Mouse (Mus musculus) neural tube, embryonic 14.5 days (tissue): ENCODE results near the gene Plxna4. TPM values are rescaled to one million over a fixed set of nuclear protein-coding genes. Genes with fewer than 3 reads are reported as not detected.

Experiments
- ATAC-seq: fragments of 200-750 bp; cut with Nextera tagmentation; 2 replicates; pipeline ENCODE4 v1.8.0; 2017; ENCODE audit warnings: low read depth, mild to moderate bottlenecking, moderate TSS enrichment, moderate library complexity
- H3K27ac ChIP-seq: fragments of 300-500 bp; sonication (generic); 2 replicates; pipeline ENCODE4 v1.5.1; 2014; ENCODE audit warnings: low read depth, mild to moderate bottlenecking, control low read depth, low read length, moderate library complexity, mixed read lengths
- H3K27me3 ChIP-seq: fragments of 300-500 bp; sonication (generic); 2 replicates; pipeline ENCODE4 v1.6.1; 2014; ENCODE audit warnings: low read length; ENCODE audit not compliant: control insufficient read depth, insufficient read depth
- H3K36me3 ChIP-seq: fragments of 300-500 bp; sonication (generic); 2 replicates; pipeline ENCODE4 v1.6.1; 2014; ENCODE audit warnings: low read length, mixed read lengths; ENCODE audit not compliant: control insufficient read depth, insufficient read depth
- H3K4me1 ChIP-seq: fragments of 300-500 bp; sonication (generic); 2 replicates; pipeline ENCODE4 v1.6.1; 2014; ENCODE audit warnings: low read length; ENCODE audit not compliant: control insufficient read depth, insufficient read depth
- H3K4me2 ChIP-seq: fragments of 300-500 bp; sonication (generic); 2 replicates; pipeline ENCODE4 v1.6.1; 2014; ENCODE audit warnings: mild to moderate bottlenecking, low read depth, low read length, control low read depth
- H3K4me3 ChIP-seq: fragments of 300-500 bp; sonication (generic); 2 replicates; pipeline ENCODE4 v1.5.1; 2014; ENCODE audit warnings: low read depth, low read length, control low read depth, mixed read lengths
- H3K9ac ChIP-seq: fragments of 300-500 bp; sonication (generic); replicated peaks from 2 replicates; pipeline ENCODE4 v1.6.1; 2014; ENCODE audit warnings: low read depth, mild to moderate bottlenecking, control low read depth, low read length, mixed read lengths
- H3K9me3 ChIP-seq: fragments of 300-500 bp; sonication (generic); 2 replicates; pipeline ENCODE4 v1.6.1; 2016; ENCODE audit warnings: low read length; ENCODE audit not compliant: control insufficient read depth
- WGBS: fragments of 180-500 bp; shearing (Covaris S2); extraction: QIAGEN DNeasy Blood & Tissue Kit; methylation state at CpG from one replicate; pipeline ENCODE4 v1.1.7; 2014; 5-methylcytosine and 5-hydroxymethylcytosine counted together
- polyA plus RNA-seq: library from polyadenylated mRNA; unstranded; fragments of >200 nt; fragmentation: Nextera tagmentation; extraction: Ambion mirVana; gene quantifications from 2 replicates; pipeline ENCODE4 v1.2.1, GENCODE M21; 2014

Gene Plxna4
- polyA plus RNA-seq, 1 experiment from 2014 or later = 25.1 TPM

GRCm38 (mm10) chr6:32437219-32437618 is 150.8 kb downstream of the Plxna4 start:
- no peak overlapping the region for H3K9ac ChIP-seq
- H3K4me2 ChIP-seq = no peak overlapping the region
- no peak for ATAC-seq
- no peaks in the 10 kb centered on the region for H3K36me3 ChIP-seq
- WGBS = 70% methylated on average over 6 of the region's 6 CpGs
- H3K4me3 ChIP-seq = no peak overlapping the region
- no peaks in the 10 kb centered on the region for H3K27me3 ChIP-seq
- H3K4me1 ChIP-seq = peaks cover 6% of the 10 kb centered on the region; the same call in 1 of the 2 replicates
- no peaks in the 10 kb centered on the region for H3K9me3 ChIP-seq
- no peak overlapping the region for H3K27ac ChIP-seq

GRCm38 (mm10) chr6:32423124-32423523 is 164.9 kb downstream of the Plxna4 start:
- no peak overlapping the region for H3K9ac ChIP-seq
- H3K4me1 ChIP-seq = no peaks in the 10 kb centered on the region
- WGBS = 40% methylated on average over 2 of the region's 2 CpGs
- no peak for ATAC-seq
- no peaks in the 10 kb centered on the region for H3K9me3 ChIP-seq
- no peak overlapping the region for H3K27ac ChIP-seq
- H3K4me3 ChIP-seq = no peak overlapping the region
- H3K4me2 ChIP-seq = no peak overlapping the region
- no peaks in the 10 kb centered on the region for H3K36me3 ChIP-seq
- no peaks in the 10 kb centered on the region for H3K27me3 ChIP-seq

- Histone ChIP-seq H3K4me2 (no peak overlapping the region), H3K4me1 (no peaks in the 10 kb centered on the region), H3K27me3 (no peaks in the 10 kb centered on the region), H3K4me3 (no peak overlapping the region), H3K9me3 (no peaks in the 10 kb centered on the region), H3K36me3 (no peaks in the 10 kb centered on the region), H3K27ac (no peak overlapping the region), H3K9ac (no peak overlapping the region)
- no peak for ATAC-seq
- WGBS = 61% methylated on average over 3 of the region's 3 CpGs
These were observed 167.4 kb downstream of the Plxna4 start for GRCm38 (mm10) chr6:32420610-32421009.

GRCm38 (mm10) chr6:32417351-32417750 is 170.6 kb downstream of the Plxna4 start:
- ATAC-seq = no peak
- no peaks in the 10 kb centered on the region for H3K27me3 ChIP-seq
- no peaks in the 10 kb centered on the region for H3K9me3 ChIP-seq
- no peaks in the 10 kb centered on the region for H3K36me3 ChIP-seq
- H3K27ac ChIP-seq = no peak overlapping the region
- no peak overlapping the region for H3K4me3 ChIP-seq
- H3K9ac ChIP-seq = no peak overlapping the region
- WGBS = 90% methylated on average over 4 of the region's 4 CpGs
- H3K4me1 ChIP-seq = no peaks in the 10 kb centered on the region
- no peak overlapping the region for H3K4me2 ChIP-seq

GRCm38 (mm10) chr6:32411325-32411724 is 176.7 kb downstream of the Plxna4 start:
- Histone ChIP-seq H3K27me3 (no peaks in the 10 kb centered on the region), H3K9ac (no peak overlapping the region), H3K9me3 (no peaks in the 10 kb centered on the region), H3K36me3 (no peaks in the 10 kb centered on the region), H3K4me1 (no peaks in the 10 kb centered on the region), H3K27ac (no peak overlapping the region), H3K4me2 (no peak overlapping the region), H3K4me3 (no peak overlapping the region)
- 96% methylated on average over 5 of the region's 5 CpGs for WGBS
- no peak for ATAC-seq

- no peaks in the 10 kb centered on the region for H3K4me1 ChIP-seq
- WGBS = 50% methylated on average over 1 of the region's 1 CpGs
- H3K27me3 ChIP-seq = no peaks in the 10 kb centered on the region
- H3K27ac ChIP-seq = no peak overlapping the region
- no peaks in the 10 kb centered on the region for H3K9me3 ChIP-seq
- H3K9ac ChIP-seq = no peak overlapping the region
- H3K4me2 ChIP-seq = no peak overlapping the region
- ATAC-seq = no peak
- no peak overlapping the region for H3K4me3 ChIP-seq
- H3K36me3 ChIP-seq = no peaks in the 10 kb centered on the region
These were observed 178.4 kb downstream of the Plxna4 start for GRCm38 (mm10) chr6:32409625-32410024.

GRCm38 (mm10) chr6:32407574-32408185 is 180.3 kb downstream of the Plxna4 start:
- no peak overlapping the region for H3K4me3 ChIP-seq
- no peaks in the 10 kb centered on the region for H3K27me3 ChIP-seq
- 8% methylated on average over 8 of the region's 8 CpGs for WGBS
- H3K9ac ChIP-seq = no peak overlapping the region
- H3K4me1 ChIP-seq = 0 out of 2 replicates have a peak, but pooled peaks cover 10% of the 10 kb centered on the region
- H3K4me2 ChIP-seq = no peak overlapping the region
- no peaks in the 10 kb centered on the region for H3K9me3 ChIP-seq
- H3K36me3 ChIP-seq = no peaks in the 10 kb centered on the region
- peak; percentile 68; the same call in 1 of the 2 replicates for ATAC-seq
- H3K27ac ChIP-seq = no peak overlapping the region

GRCm38 (mm10) chr6:32406316-32407095 is 181.5 kb downstream of the Plxna4 start:
- H3K4me2 ChIP-seq = no peak overlapping the region
- no peaks in the 10 kb centered on the region for H3K27me3 ChIP-seq
- H3K4me1 ChIP-seq = peaks cover 15% of the 10 kb centered on the region; the same call in 1 of the 2 replicates
- H3K4me3 ChIP-seq = no peak overlapping the region
- no peak for ATAC-seq
- no peaks in the 10 kb centered on the region for H3K36me3 ChIP-seq
- no peak overlapping the region for H3K27ac ChIP-seq
- 81% methylated on average over 20 of the region's 20 CpGs for WGBS
- H3K9ac ChIP-seq = no peak overlapping the region
- H3K9me3 ChIP-seq = no peaks in the 10 kb centered on the region

- no peaks in the 10 kb centered on the region for H3K27me3 ChIP-seq
- peak; percentile 91 for ATAC-seq
- H3K4me2 ChIP-seq = no peak overlapping the region
- peaks cover 15% of the 10 kb centered on the region; the same call in 1 of the 2 replicates for H3K4me1 ChIP-seq
- H3K27ac ChIP-seq = peak overlapping the region; percentile 34; the same call in 1 of the 2 replicates
- H3K4me3 ChIP-seq = no peak overlapping the region
- 36% methylated on average over 3 of the region's 3 CpGs for WGBS
- no peaks in the 10 kb centered on the region for H3K9me3 ChIP-seq
- no peaks in the 10 kb centered on the region for H3K36me3 ChIP-seq
- no peak overlapping the region for H3K9ac ChIP-seq
These were observed 185.3 kb downstream of the Plxna4 start for GRCm38 (mm10) chr6:32402560-32403235.
